Mouse (Mus musculus) heart, postnatal 0 days (tissue): ENCODE measurements around the gene Hinfp. TPM values are rescaled to one million over a fixed set of nuclear protein-coding genes. Genes with fewer than 3 reads are reported as not detected.

Experiments used
- ATAC-seq: fragments of 200-750 bp; cut with Nextera tagmentation; 2 replicates; pipeline ENCODE4 v1.8.0; 2017; ENCODE audit warnings: low read depth, moderate number of reproducible peaks, moderate library complexity; ENCODE audit not compliant: insufficient read depth
- DNase-seq: peaks from one replicate; pipeline ENCODE4 v3.0.0-alpha.2; 2016; ENCODE audit warnings: low spot score
- H3K27ac ChIP-seq: fragments of 300-500 bp; sonication (generic); 2 replicates; pipeline ENCODE4 v1.5.1; 2014; ENCODE audit warnings: low read depth, mild to moderate bottlenecking
- H3K27me3 ChIP-seq: fragments of 300-500 bp; sonication (generic); 2 replicates; pipeline ENCODE4 v1.6.1; 2014; ENCODE audit warnings: low read length, mixed read lengths; ENCODE audit not compliant: control insufficient read depth, insufficient read depth
- H3K36me3 ChIP-seq: fragments of 300-500 bp; sonication (generic); replicated peaks from 2 replicates; pipeline ENCODE4 v1.6.1; 2014; ENCODE audit warnings: low read length, mixed read lengths; ENCODE audit not compliant: control insufficient read depth, insufficient read depth
- H3K4me1 ChIP-seq: fragments of 300-500 bp; sonication (generic); 2 replicates; pipeline ENCODE4 v1.6.1; 2014; ENCODE audit warnings: antibody characterized with exemption; ENCODE audit not compliant: control insufficient read depth, insufficient read depth
- H3K4me2 ChIP-seq: fragments of 300-500 bp; sonication (generic); 2 replicates; pipeline ENCODE4 v1.6.1; 2014; ENCODE audit warnings: low read depth, mild to moderate bottlenecking, low read length, moderate library complexity
- H3K4me3 ChIP-seq: fragments of 300-500 bp; sonication (generic); 2 replicates; pipeline ENCODE4 v1.5.1; 2014; ENCODE audit warnings: low read depth, low read length
- H3K9ac ChIP-seq: fragments of 300-500 bp; sonication (generic); replicated peaks from 2 replicates; pipeline ENCODE4 v1.6.1; 2014; ENCODE audit warnings: low read depth, low read length, mixed read lengths
- H3K9me3 ChIP-seq: fragments of 300-500 bp; sonication (generic); replicated peaks from 2 replicates; pipeline ENCODE4 v1.6.1; 2016; ENCODE audit warnings: low read length; ENCODE audit not compliant: control insufficient read depth
- CTCF ChIP-seq: IDR thresholded peaks from 2 replicates; pipeline ENCODE4 v1.5.1; 2016; ENCODE audit warnings: antibody characterized with exemption, control low read depth, low read depth
- EP300 ChIP-seq: IDR thresholded peaks from 2 replicates; pipeline ENCODE4 v1.6.1; 2016; ENCODE audit warnings: antibody characterized with exemption, low read depth
- WGBS: fragments of 180-500 bp; shearing (Covaris S2); extraction: QIAGEN DNeasy Blood & Tissue Kit; methylation state at CpG from one replicate; pipeline ENCODE4 v1.1.7; 2014; 5-methylcytosine and 5-hydroxymethylcytosine counted together
- polyA plus RNA-seq: library from polyadenylated mRNA; unstranded; fragments of >200 nt; fragmentation: Nextera tagmentation; extraction: Ambion mirVana; gene quantifications from 2 replicates; pipeline ENCODE4 v1.2.1, GENCODE M21; 2015
- total RNA-seq: library from RNA; depleted of rRNA; stranded (reverse); fragments of >200 nt; gene quantifications from 2 replicates; pipeline ENCODE4 v1.2.3, GENCODE M21; 2014; ENCODE audit warnings: low replicate concordance

Hinfp gene
- total and polyA plus RNA-seq, 2 experiments from 2014 or later, result 9.4 to 14.8 TPM

GRCm38 (mm10) chr9:44287401-44288075, 17.9 kb downstream of the Hinfp start:
- DNase-seq, result no peak
- Histone ChIP-seq H3K9me3 (no peaks in the 10 kb centered on the region), H3K27me3 (peaks cover 25% of the 10 kb centered on the region; the same call in 1 of the 2 replicates), H3K4me1 (peaks cover 19% of the 10 kb centered on the region), H3K4me2 (peak overlapping the region; percentile 80), H3K9ac (peak overlapping the region; percentile 58), H3K36me3 (peaks cover 18% of the 10 kb centered on the region; the same call in 1 of the 2 replicates), H3K4me3 (peak overlapping the region; percentile 52), H3K27ac (no peak overlapping the region)
- WGBS, result 1% methylated on average over 47 of the region's 47 CpGs
- ATAC-seq, result 0 out of 2 replicates have a peak, but pooled peaks have one; percentile 19
- TF ChIP-seq CTCF (no peak), EP300 (no peak)

- Histone ChIP-seq H3K27me3 (peaks cover 25% of the 10 kb centered on the region; the same call in 1 of the 2 replicates), H3K4me1 (peaks cover 19% of the 10 kb centered on the region), H3K9me3 (no peaks in the 10 kb centered on the region), H3K4me3 (peak overlapping the region; percentile 52), H3K9ac (no peak overlapping the region), H3K27ac (no peak overlapping the region), H3K36me3 (peaks cover 13% of the 10 kb centered on the region; the same call in 1 of the 2 replicates), H3K4me2 (peak overlapping the region; percentile 80)
- TF ChIP-seq EP300, result no peak
- no peak for TF ChIP-seq CTCF
- DNase-seq, result no peak
- 0 out of 2 replicates have a peak, but pooled peaks have one; percentile 2 for ATAC-seq
- WGBS, result 25% methylated on average over 11 of the region's 11 CpGs
Observed at GRCm38 (mm10) chr9:44287003-44287400, 18.5 kb downstream of the Hinfp start.

- Histone ChIP-seq H3K27me3 (peaks cover 25% of the 10 kb centered on the region; the same call in 1 of the 2 replicates), H3K27ac (no peak overlapping the region), H3K36me3 (peaks cover 8% of the 10 kb centered on the region; the same call in 1 of the 2 replicates), H3K4me1 (peaks cover 19% of the 10 kb centered on the region), H3K9ac (no peak overlapping the region), H3K4me3 (no peak overlapping the region), H3K9me3 (no peaks in the 10 kb centered on the region), H3K4me2 (no peak overlapping the region)
- 19% methylated on average over 6 of the region's 6 CpGs for WGBS
- no peak for TF ChIP-seq CTCF
- TF ChIP-seq EP300, result no peak
- DNase-seq (no peak), ATAC-seq (no peak)
Observed at GRCm38 (mm10) chr9:44286256-44286850, 19.1 kb downstream of the Hinfp start.

- ATAC-seq, result no peak; the same call in 1 of the 2 replicates
- no peaks in the 10 kb centered on the region for H3K36me3 ChIP-seq
- no peak overlapping the region for H3K4me2 ChIP-seq
Observed at GRCm38 (mm10) chr9:44283183-44283582, 22.3 kb downstream of the Hinfp start.

GRCm38 (mm10) chr9:44269973-44270372, 35.5 kb downstream of the Hinfp start:
- DNase-seq (no peak), ATAC-seq (no peak)
- Histone ChIP-seq H3K4me3 (no peak overlapping the region), H3K9ac (no peak overlapping the region), H3K4me2 (no peak overlapping the region), H3K9me3 (no peaks in the 10 kb centered on the region), H3K27me3 (no peaks in the 10 kb centered on the region), H3K4me1 (0 out of 2 replicates have a peak, but pooled peaks cover 5% of the 10 kb centered on the region), H3K36me3 (no peaks in the 10 kb centered on the region), H3K27ac (no peak overlapping the region)
- TF ChIP-seq CTCF (no peak), EP300 (no peak)
- 84% methylated on average over 4 of the region's 4 CpGs for WGBS

More at GRCm38 (mm10) chr9:44283183-44283582, 22.3 kb downstream of the Hinfp start:
- H3K27ac ChIP-seq, result no peak overlapping the region
- no peaks in the 10 kb centered on the region for H3K9me3 ChIP-seq
- H3K27me3 ChIP-seq, result peaks cover 21% of the 10 kb centered on the region; the same call in 1 of the 2 replicates
- no peak overlapping the region for H3K9ac ChIP-seq
- no peak overlapping the region for H3K4me3 ChIP-seq
- no peak for DNase-seq
- no peak for TF ChIP-seq CTCF
- TF ChIP-seq EP300, result no peak
- peaks cover 9% of the 10 kb centered on the region; the same call in 1 of the 2 replicates for H3K4me1 ChIP-seq
- WGBS, result 29% methylated on average over 5 of the region's 5 CpGs
